Mouse (Mus musculus) midbrain, postnatal 0 days (tissue): ENCODE data around the gene Olfr1494. TPM values are rescaled to one million over a fixed set of nuclear protein-coding genes. Genes with fewer than 3 reads are reported as not detected.

Source experiments
- ATAC-seq: fragments of 200-750 bp; cut with Nextera tagmentation; 2 replicates; pipeline ENCODE4 v1.8.0; 2017; ENCODE audit warnings: moderate number of reproducible peaks, mild to moderate bottlenecking, moderate TSS enrichment, moderate library complexity; ENCODE audit not compliant: low FRiP score
- DNase-seq: peaks from one replicate; pipeline ENCODE4 v3.0.0-alpha.2; 2015; ENCODE audit warnings: low spot score
- H3K27ac ChIP-seq: fragments of 300-500 bp; sonication (generic); 2 replicates; pipeline ENCODE4 v1.5.1; 2014; ENCODE audit warnings: low read depth, mild to moderate bottlenecking, low read length, mixed read lengths
- H3K27me3 ChIP-seq: fragments of 300-500 bp; sonication (generic); 2 replicates; pipeline ENCODE4 v1.6.1; 2014; ENCODE audit warnings: low read length, control low read depth, mixed read lengths; ENCODE audit not compliant: insufficient read depth
- H3K36me3 ChIP-seq: fragments of 300-500 bp; sonication (generic); 2 replicates; pipeline ENCODE4 v1.6.1; 2014; ENCODE audit warnings: low read length, control low read depth, mixed read lengths; ENCODE audit not compliant: insufficient read depth
- H3K4me1 ChIP-seq: fragments of 300-500 bp; sonication (generic); 2 replicates; pipeline ENCODE4 v1.6.1; 2014; ENCODE audit warnings: mild to moderate bottlenecking, control low read depth, antibody characterized with exemption, low read length, mixed read lengths; ENCODE audit not compliant: insufficient read depth
- H3K4me2 ChIP-seq: fragments of 300-500 bp; sonication (generic); 2 replicates; pipeline ENCODE4 v1.6.1; 2014; ENCODE audit warnings: low read depth, mild to moderate bottlenecking, low read length, mixed read lengths; ENCODE audit not compliant: poor library complexity, severe bottlenecking
- H3K4me3 ChIP-seq: fragments of 300-500 bp; sonication (generic); 2 replicates; pipeline ENCODE4 v1.5.1; 2014; ENCODE audit warnings: low read depth, mild to moderate bottlenecking, low read length, moderate library complexity
- H3K9ac ChIP-seq: fragments of 300-500 bp; sonication (generic); replicated peaks from 2 replicates; pipeline ENCODE4 v1.6.1; 2014; ENCODE audit warnings: mild to moderate bottlenecking, low read length, moderate library complexity, mixed read lengths; ENCODE audit not compliant: poor library complexity, severe bottlenecking
- H3K9me3 ChIP-seq: fragments of 300-500 bp; sonication (generic); 2 replicates; pipeline ENCODE4 v1.6.1; 2016; ENCODE audit warnings: low read length, control low read depth
- CTCF ChIP-seq: IDR thresholded peaks from 2 replicates; pipeline ENCODE4 v1.5.1; 2016; ENCODE audit warnings: antibody characterized with exemption, mild to moderate bottlenecking
- WGBS: fragments of 180-500 bp; shearing (Covaris S2); extraction: QIAGEN DNeasy Blood & Tissue Kit; methylation state at CpG from one replicate; pipeline ENCODE4 v1.1.7; 2014; 5-methylcytosine and 5-hydroxymethylcytosine counted together
- polyA plus RNA-seq: library from polyadenylated mRNA; unstranded; fragments of >200 nt; fragmentation: Nextera tagmentation; extraction: Ambion mirVana; gene quantifications from 2 replicates; pipeline ENCODE4 v1.2.1, GENCODE M21; 2015
- total RNA-seq: library from RNA; depleted of rRNA; stranded (reverse); fragments of >200 nt; gene quantifications from 2 replicates; pipeline ENCODE4 v1.2.3, GENCODE M21; 2014; rRNA removed

Olfr1494 gene
- total and polyA plus RNA-seq, 2 experiments from 2014 or later, result not detected

- ATAC-seq, result no peak
- Histone ChIP-seq H3K27me3 (no peaks in the 10 kb centered on the region), H3K4me2 (no peak within 1 kb of the TSS), H3K4me1 (no peaks in the 10 kb centered on the region), H3K9ac (no peak within 1 kb of the TSS), H3K27ac (no peak within 1 kb of the TSS), H3K9me3 (no peaks in the 10 kb centered on the region), H3K4me3 (no peak within 1 kb of the TSS), H3K36me3 (no peaks in the 10 kb centered on the region)
- TF ChIP-seq CTCF, result no peak
- WGBS, result 95% methylated on average over 1 of the region's 1 CpGs
- DNase-seq, result no peak
Observed at GRCm38 (mm10) chr19:13777578-13777977, 38.0 kb downstream of the Olfr1494 start, which contains the start of gene Olfr1496. TSS of gene Olfr1496 (plus strand) at chr19:13777878.

- Histone ChIP-seq H3K36me3 (no peaks in the 10 kb centered on the region), H3K27ac (no peak within 1 kb of the TSS), H3K4me2 (no peak within 1 kb of the TSS), H3K4me3 (no peak within 1 kb of the TSS), H3K9me3 (no peaks in the 10 kb centered on the region), H3K9ac (no peak within 1 kb of the TSS), H3K27me3 (no peaks in the 10 kb centered on the region), H3K4me1 (no peaks in the 10 kb centered on the region)
- TF ChIP-seq CTCF, result no peak
- ATAC-seq (no peak), DNase-seq (no peak)
Observed at GRCm38 (mm10) chr19:13798102-13798501, 58.6 kb downstream of the Olfr1494 start, which contains the start of gene Olfr1497. TSS of gene Olfr1497 (minus strand) at chr19:13798202.

Other genes with a start within 250 kb of the Olfr1494 start
- not detected in 2 replicates for gene Olfr1477, start 239.2 kb upstream of the Olfr1494 start, total RNA-seq
- gene Olfr1477, start 239.2 kb upstream of the Olfr1494 start, polyA plus RNA-seq, result not detected in 2 replicates
- gene Olfr1480, start 211.8 kb upstream of the Olfr1494 start, total RNA-seq, result not detected in 2 replicates
- gene Olfr1480, start 211.8 kb upstream of the Olfr1494 start, polyA plus RNA-seq, result not detected in 2 replicates
- not detected in 2 replicates for gene Olfr1484, start 156.2 kb upstream of the Olfr1494 start, total RNA-seq
- gene Olfr1484, start 156.2 kb upstream of the Olfr1494 start, polyA plus RNA-seq, result not detected in 2 replicates
- not detected in 2 replicates for gene Olfr1487, start 122.4 kb upstream of the Olfr1494 start, total RNA-seq
- gene Olfr1487, start 122.4 kb upstream of the Olfr1494 start, polyA plus RNA-seq, result not detected in 2 replicates
- gene Olfr1489, start 108.1 kb upstream of the Olfr1494 start, total RNA-seq, result not detected in 2 replicates
- not detected in 2 replicates for gene Olfr1489, start 108.1 kb upstream of the Olfr1494 start, polyA plus RNA-seq
- not detected in 2 replicates for gene Olfr1490, start 88.6 kb upstream of the Olfr1494 start, total RNA-seq
- not detected in 2 replicates for gene Olfr1490, start 88.6 kb upstream of the Olfr1494 start, polyA plus RNA-seq
- gene Olfr1491, start 42.5 kb upstream of the Olfr1494 start, total RNA-seq, result not detected in 2 replicates
- gene Olfr1491, start 42.5 kb upstream of the Olfr1494 start, polyA plus RNA-seq, result not detected in 2 replicates
- not detected in 2 replicates for gene Olfr1493-ps1, start 16.4 kb upstream of the Olfr1494 start, total RNA-seq
- gene Olfr1493-ps1, start 16.4 kb upstream of the Olfr1494 start, polyA plus RNA-seq, result not detected in 2 replicates
- not detected in 2 replicates for gene Olfr1495, start 24.9 kb downstream of the Olfr1494 start, total RNA-seq
- not detected in 2 replicates for gene Olfr1495, start 24.9 kb downstream of the Olfr1494 start, polyA plus RNA-seq
- not detected in 2 replicates for gene Olfr1496, start 38.1 kb downstream of the Olfr1494 start, total RNA-seq
- gene Olfr1496, start 38.1 kb downstream of the Olfr1494 start, polyA plus RNA-seq, result not detected in 2 replicates
- not detected in 2 replicates for gene Olfr1497, start 58.5 kb downstream of the Olfr1494 start, total RNA-seq
- gene Olfr1497, start 58.5 kb downstream of the Olfr1494 start, polyA plus RNA-seq, result not detected in 2 replicates
- gene Olfr1499, start 79.7 kb downstream of the Olfr1494 start, total RNA-seq, result not detected in 2 replicates
- gene Olfr1499, start 79.7 kb downstream of the Olfr1494 start, polyA plus RNA-seq, result not detected in 2 replicates
- not detected in 2 replicates for gene Olfr1500, start 90.8 kb downstream of the Olfr1494 start, total RNA-seq
- gene Olfr1500, start 90.8 kb downstream of the Olfr1494 start, polyA plus RNA-seq, result not detected in 2 replicates
- 0.44 TPM in 1 of 2 replicates, not detected in the other for gene Olfr1501, start 111.0 kb downstream of the Olfr1494 start, total RNA-seq
- gene Olfr1501, start 111.0 kb downstream of the Olfr1494 start, polyA plus RNA-seq, result not detected in 2 replicates
- not detected in 2 replicates for gene Olfr1502, start 122.1 kb downstream of the Olfr1494 start, total RNA-seq
- gene Olfr1502, start 122.1 kb downstream of the Olfr1494 start, polyA plus RNA-seq, result not detected in 2 replicates
- not detected in 2 replicates for gene Olfr1504, start 158.2 kb downstream of the Olfr1494 start, total RNA-seq
- gene Olfr1504, start 158.2 kb downstream of the Olfr1494 start, polyA plus RNA-seq, result not detected in 2 replicates
- gene Olfr1505, start 173.8 kb downstream of the Olfr1494 start, total RNA-seq, result not detected in 2 replicates
- gene Olfr1505, start 173.8 kb downstream of the Olfr1494 start, polyA plus RNA-seq, result not detected in 2 replicates